Comparison of ENCODE assay signal across 21 mouse cellular contexts in the genomic region with DNA sequence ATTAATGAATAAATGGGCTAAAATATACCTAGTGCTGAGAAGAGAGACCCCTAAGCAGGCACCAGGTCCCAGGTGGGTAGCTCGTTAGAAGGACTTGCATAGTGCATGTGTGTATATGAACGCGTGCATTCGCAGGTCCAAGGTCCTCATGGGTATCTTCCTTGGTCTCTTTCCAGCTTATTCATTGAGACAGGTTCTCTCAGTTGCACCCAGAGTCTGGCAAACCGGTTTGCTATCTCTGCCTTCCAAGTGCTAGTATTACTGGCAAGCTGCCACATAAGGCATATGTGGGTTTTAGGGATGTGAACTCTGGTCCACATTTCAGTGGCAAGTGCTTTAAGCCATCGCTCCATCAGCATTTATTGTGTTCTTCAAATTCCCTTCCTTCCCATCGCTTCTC.
DNase-seq lines count a peak whose midpoint lies in the region; TF ChIP-seq lines count a peak whose summit lies in the region.
"Had no signal": no experiment of that assay in that cellular context is flagged by ENCODE, and none has a peak within 500 bp of the region (broad histone marks: within the 10 kb centered on the region; RNA-seq: fewer than 3 reads in every experiment).

No protein-coding gene starts in this region.

- H3K36me3 ChIP-seq in heart, adult 2 months (ENCODE audit: control insufficient read depth, insufficient read depth, low read length): no peaks in the 10 kb centered on the region
- no peaks in the 10 kb centered on the region for H3K36me3 ChIP-seq in midbrain, embryonic 10.5 days
- H3K36me3 ChIP-seq: forebrain, embryonic 12.5 days; heart, embryonic 12.5 days; limb, embryonic 12.5 days; liver, embryonic 12.5 days had no signal

- intact Hi-C loops in heart, adult 2 months (cut with DNase I): no loop called here
- intact Hi-C loops in heart, postnatal 25 days (cut with DNase I): no loop called here

- no peak for TF ChIP-seq POLR2A in heart, adult 2 months (IDR thresholded peaks at IDR 0.05; ENCODE audit: insufficient read depth, low read depth, low read length)

- H3K27ac ChIP-seq in heart, adult 2 months: peak overlapping the region; percentile 67
- H3K27ac ChIP-seq in midbrain, embryonic 10.5 days (replicated peaks): no peak overlapping the region
- H3K27ac ChIP-seq: forebrain, embryonic 12.5 days; hindbrain, embryonic 14.5 days; limb, embryonic 12.5 days; liver, embryonic 12.5 days had no signal

- peak; percentile 45 for DNase-seq in cerebellum, adult 9-11 months
- DNase-seq in cerebellum, adult 11 months: no peak
- DNase-seq in heart, adult 2 months: no peak
- no peak for DNase-seq in heart, postnatal 25 days (ENCODE audit: low spot score)
- DNase-seq in fat pad, adult 2 months (ENCODE audit: extremely low read depth, low read depth, low spot score): peak; percentile 98
- DNase-seq in large intestine, adult 2 months (ENCODE audit: low read depth, low spot score): peak; percentile 43
- no peak for DNase-seq in midbrain, embryonic 10.5 days (ENCODE audit: low spot score)
- no peak for DNase-seq in right cerebral cortex, postnatal 36 days (ENCODE audit: low spot score in 2 of 2)
- DNase-seq: heart, postnatal 14 days; kidney, adult 9 months; kidney, postnatal 25 days; lung, postnatal 36 days; midbrain, embryonic 14.5 days; right cerebral cortex, postnatal 14 days; thymus, postnatal 25 days had no signal

- H3K9me3 ChIP-seq in midbrain, embryonic 10.5 days (replicated peaks): no peaks in the 10 kb centered on the region
- H3K9me3 ChIP-seq: forebrain, embryonic 12.5 days; heart, embryonic 12.5 days; limb, embryonic 12.5 days; liver, embryonic 12.5 days; megakaryocyte, embryonic 14.5 days had no signal

- 73% methylated on average over 7 of the region's 7 CpGs for WGBS in heart, adult 2 months
- 28% methylated on average over 7 of the region's 7 CpGs for WGBS in large intestine, adult 2 months
- 96% methylated on average over 7 of the region's 7 CpGs for WGBS in midbrain, embryonic 10.5 days

- TF ChIP-seq EP300 in heart, adult 2 months (IDR thresholded peaks at IDR 0.05; ENCODE audit: insufficient read depth, low read depth, low read length): no peak

- H3K4me3 ChIP-seq in heart, adult 2 months: no peak overlapping the region
- H3K4me3 ChIP-seq in midbrain, embryonic 10.5 days: no peak overlapping the region
- H3K4me3 ChIP-seq: forebrain, embryonic 12.5 days; heart, embryonic 12.5 days; limb, embryonic 12.5 days; liver, embryonic 12.5 days; megakaryocyte, embryonic 14.5 days had no signal

- TF ChIP-seq CTCF in heart, adult 2 months (IDR thresholded peaks at IDR 0.05): no peak

- no peaks in the 10 kb centered on the region for H3K79me2 ChIP-seq in heart, adult 2 months (replicated peaks; ENCODE audit: control insufficient read depth, insufficient read depth, low read length)

- no peaks in the 10 kb centered on the region; the same call in 1 of the 2 replicates for H3K4me1 ChIP-seq in heart, adult 2 months (ENCODE audit: control insufficient read depth, insufficient read depth, low read length)
- peaks cover 46% of the 10 kb centered on the region for H3K4me1 ChIP-seq in midbrain, embryonic 10.5 days
- H3K4me1 ChIP-seq: liver, embryonic 12.5 days had no signal

- no peak overlapping the region for H3K9ac ChIP-seq in heart, adult 2 months (ENCODE audit: low read depth, low read length)
- H3K9ac ChIP-seq: forebrain, embryonic 12.5 days; heart, embryonic 12.5 days; hindbrain, embryonic 14.5 days; limb, embryonic 12.5 days; liver, embryonic 12.5 days had no signal

- H3K27me3 ChIP-seq in heart, adult 2 months (ENCODE audit: control insufficient read depth, insufficient read depth, low read length): no peaks in the 10 kb centered on the region
- no peaks in the 10 kb centered on the region for H3K27me3 ChIP-seq in midbrain, embryonic 10.5 days (ENCODE audit: low read depth, poor library complexity, severe bottlenecking)
- H3K27me3 ChIP-seq: forebrain, embryonic 12.5 days; heart, embryonic 12.5 days; liver, embryonic 12.5 days had no signal

Comparison
In these comparisons a context has a peak if more than half of its experiments do, and no peak if none do; other contexts are left out.
1. DNase-seq: peak in cerebellum, adult 9-11 months (single experiment), fat pad, adult 2 months (single experiment) and large intestine, adult 2 months (single experiment); none in cerebellum, adult 11 months (single experiment), heart, adult 2 months (0 of 2), heart, postnatal 25 days (single experiment), midbrain, embryonic 10.5 days (single experiment) and right cerebral cortex, postnatal 36 days (0 of 2).